Mouse (Mus musculus) spleen, adult 2 months (tissue): Measurements from ENCODE around the gene Mettl7a2.

Source experiments
- CTCF ChIP-seq: fragments of 200-500 bp; IDR thresholded peaks from 2 replicates; pipeline ENCODE4 v1.5.1; 2011; ENCODE audit warnings: mild to moderate bottlenecking, inconsistent platforms; ENCODE audit not compliant: insufficient read depth, insufficient read length, insufficient replicate concordance; ENCODE audit errors: extremely low read depth
- POLR2A ChIP-seq: fragments of 200-500 bp; IDR thresholded peaks from 2 replicates; pipeline ENCODE4 v1.6.1; 2011; ENCODE audit warnings: low read depth, low read length, inconsistent platforms

DNA sequence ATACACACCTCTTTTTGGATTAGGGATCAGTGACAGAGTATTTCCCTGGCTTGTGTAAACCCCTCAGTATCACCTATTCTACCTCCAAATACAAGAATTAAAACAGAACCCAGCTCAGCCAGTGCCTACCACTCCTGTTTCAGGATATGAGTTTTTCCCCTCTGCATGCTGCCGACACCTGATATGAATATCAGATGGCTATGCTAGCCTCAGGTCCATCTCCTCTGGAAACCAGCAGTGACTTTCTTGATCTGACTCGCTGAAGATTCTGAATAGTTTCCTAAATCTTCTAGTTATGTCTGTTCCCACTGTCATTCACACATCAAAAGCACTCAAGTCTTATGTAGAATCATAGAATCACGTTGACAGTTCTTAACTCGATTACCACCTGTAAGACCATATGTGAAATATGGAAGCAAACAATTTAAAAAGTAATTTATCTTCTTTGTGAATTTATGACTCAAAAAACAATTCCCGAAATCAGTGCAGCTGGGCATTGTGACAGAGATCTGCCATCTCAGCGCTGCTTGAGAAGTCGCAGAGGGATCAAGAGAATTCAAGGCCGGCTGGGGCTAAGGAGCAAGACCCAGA is 49.5 kb upstream of the Mettl7a2 start:
- TF ChIP-seq CTCF (no peak), POLR2A (no peak)
